Mouse (Mus musculus) lung, embryonic 14.5 days (tissue): Measurements from ENCODE around the gene Brd2. TPM values are rescaled to one million over a fixed set of nuclear protein-coding genes. Genes with fewer than 3 reads are reported as not detected.

ENCODE experiments used
- ATAC-seq: fragments of 200-750 bp; cut with Nextera tagmentation; 2 replicates; pipeline ENCODE4 v1.8.0; 2017; ENCODE audit warnings: mild to moderate bottlenecking, moderate TSS enrichment, moderate library complexity; ENCODE audit not compliant: insufficient read depth
- DNase-seq: peaks from one replicate; pipeline ENCODE4 v3.0.0-alpha.2; 2015
- H3K27ac ChIP-seq: fragments of 300-500 bp; sonication (generic); 2 replicates; pipeline ENCODE4 v1.5.1; 2014; ENCODE audit warnings: low read depth, mild to moderate bottlenecking, moderate library complexity
- H3K27me3 ChIP-seq: fragments of 300-500 bp; sonication (generic); 2 replicates; pipeline ENCODE4 v1.6.1; 2014; ENCODE audit warnings: low read length, control low read depth; ENCODE audit not compliant: insufficient read depth
- H3K36me3 ChIP-seq: fragments of 300-500 bp; sonication (generic); 2 replicates; pipeline ENCODE4 v1.6.1; 2014; ENCODE audit warnings: control low read depth; ENCODE audit not compliant: insufficient read depth
- H3K4me1 ChIP-seq: fragments of 300-500 bp; sonication (generic); 2 replicates; pipeline ENCODE4 v1.6.1; 2014; ENCODE audit warnings: antibody characterized with exemption, control low read depth; ENCODE audit not compliant: insufficient read depth
- H3K4me2 ChIP-seq: fragments of 300-500 bp; sonication (generic); 2 replicates; pipeline ENCODE4 v1.6.1; 2014; ENCODE audit warnings: mild to moderate bottlenecking
- H3K4me3 ChIP-seq: fragments of 300-500 bp; sonication (generic); 2 replicates; pipeline ENCODE4 v1.5.1; 2014; ENCODE audit warnings: low read depth, low read length
- H3K9ac ChIP-seq: fragments of 300-500 bp; sonication (generic); 2 replicates; pipeline ENCODE4 v1.6.1; 2014
- H3K9me3 ChIP-seq: fragments of 300-500 bp; sonication (generic); 2 replicates; pipeline ENCODE4 v1.6.1; 2016; ENCODE audit warnings: low read depth, low read length, control low read depth
- CTCF ChIP-seq: IDR thresholded peaks from 2 replicates; pipeline ENCODE4 v1.5.1; 2016; ENCODE audit warnings: antibody characterized with exemption, low read depth
- WGBS: fragments of 180-500 bp; shearing (Covaris S2); extraction: QIAGEN DNeasy Blood & Tissue Kit; methylation state at CpG from one replicate; pipeline ENCODE4 v1.1.7; 2014; 5-methylcytosine and 5-hydroxymethylcytosine counted together
- polyA plus RNA-seq: library from polyadenylated mRNA; unstranded; fragments of >200 nt; fragmentation: Nextera tagmentation; extraction: Ambion mirVana; gene quantifications from 2 replicates; pipeline ENCODE4 v1.2.1, GENCODE M21; 2014

The Brd2 gene
- polyA plus RNA-seq = 153 TPM in 2 replicates

DNA sequence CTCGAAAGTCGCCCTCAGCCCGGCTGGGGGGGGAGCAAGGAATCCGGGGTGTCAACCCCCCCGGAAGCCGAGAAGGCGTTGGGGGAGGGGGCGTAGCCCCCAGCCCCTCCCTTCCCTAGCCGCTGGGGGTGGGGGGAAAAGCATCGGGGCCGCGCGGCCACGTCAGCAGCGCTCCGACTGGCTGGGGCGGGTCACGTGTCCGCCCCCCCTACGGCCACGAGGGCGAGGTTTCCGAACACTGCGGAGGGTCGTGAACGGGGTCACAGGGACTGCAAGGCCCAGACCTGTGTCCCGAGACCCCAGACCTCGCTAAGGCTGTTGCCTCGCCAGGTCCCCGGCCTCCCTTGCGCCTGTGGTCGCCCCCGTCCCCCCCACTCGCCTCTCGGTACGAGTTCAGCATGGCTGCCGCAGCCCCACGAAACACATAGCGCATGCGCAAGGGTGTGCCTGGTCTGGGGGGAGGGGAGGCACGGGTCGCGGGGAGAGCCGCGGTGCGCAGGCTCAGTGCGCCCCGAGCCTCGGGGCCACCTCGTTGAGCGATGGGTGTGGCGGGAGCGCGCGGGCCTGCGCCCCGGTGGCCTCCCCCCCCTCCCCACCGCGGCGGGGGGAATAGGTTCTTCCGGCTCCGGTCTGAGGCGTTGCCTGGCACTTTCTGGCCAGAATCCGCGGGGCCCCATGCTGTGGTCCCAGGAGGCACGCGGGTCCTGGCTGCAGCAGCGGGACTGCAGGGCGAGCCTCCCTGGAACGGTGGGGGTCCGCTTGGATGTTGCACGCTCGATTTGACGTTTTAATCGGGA is at the start of gene Brd2:
Brd2 (minus strand) TSS at position 447 of the 797 bp plus-strand sequence.
- Histone ChIP-seq H3K9me3 (no peaks in the 10 kb centered on the region), H3K9ac (peak within 1 kb of the TSS; percentile 92), H3K36me3 (peaks cover 34% of the 10 kb centered on the region), H3K27me3 (no peaks in the 10 kb centered on the region), H3K4me1 (no peaks in the 10 kb centered on the region), H3K4me2 (peak within 1 kb of the TSS; percentile 99), H3K27ac (peak within 1 kb of the TSS; percentile 100), H3K4me3 (peak within 1 kb of the TSS; percentile 100)
- peak; percentile 22 for ATAC-seq
- WGBS = 0% methylated on average over 63 of the region's 75 CpGs
- DNase-seq = peak; percentile 98
- TF ChIP-seq CTCF = peak; percentile 16; the same call in 1 of the 2 replicates

DNA sequence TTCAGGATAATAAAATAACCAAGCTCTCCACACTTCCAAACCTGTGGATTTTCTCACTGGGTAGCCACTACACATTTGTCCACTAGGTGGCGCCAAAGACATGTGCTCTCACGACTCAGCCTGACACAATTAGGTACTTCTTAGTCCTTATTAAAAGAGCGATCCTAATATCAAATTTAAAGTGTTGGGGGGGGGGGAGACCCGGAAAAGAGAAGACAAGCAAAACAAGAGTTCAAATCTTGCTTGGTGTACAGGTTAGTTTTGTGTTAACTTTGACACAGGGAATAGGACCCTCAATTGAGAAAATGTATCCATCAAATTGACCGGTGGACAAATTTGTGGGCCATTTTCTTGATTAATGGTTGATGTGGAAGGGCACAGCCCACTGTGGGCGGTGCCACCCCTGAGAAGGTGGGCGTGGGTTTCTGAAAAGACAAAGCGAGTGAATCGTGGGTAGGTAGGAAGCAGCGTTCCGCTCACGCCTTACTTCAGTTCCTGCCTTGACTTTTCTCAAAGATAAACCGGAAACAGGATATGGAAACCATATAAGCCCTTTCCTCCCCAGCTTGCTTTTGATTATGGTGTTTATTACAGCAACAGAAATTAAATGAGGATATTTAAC is 48.6 kb upstream of the Brd2 start:
- Histone ChIP-seq H3K9ac (no peak overlapping the region), H3K36me3 (no peaks in the 10 kb centered on the region), H3K4me1 (no peaks in the 10 kb centered on the region), H3K27me3 (no peaks in the 10 kb centered on the region; the same call in 1 of the 2 replicates), H3K27ac (no peak overlapping the region), H3K9me3 (peaks cover 5% of the 10 kb centered on the region; the same call in 1 of the 2 replicates), H3K4me3 (no peak overlapping the region), H3K4me2 (no peak overlapping the region)
- DNase-seq (peak; percentile 92), ATAC-seq (no peak)
- WGBS = 40% methylated on average over 13 of the region's 13 CpGs
- TF ChIP-seq CTCF = peak; percentile 95

DNA sequence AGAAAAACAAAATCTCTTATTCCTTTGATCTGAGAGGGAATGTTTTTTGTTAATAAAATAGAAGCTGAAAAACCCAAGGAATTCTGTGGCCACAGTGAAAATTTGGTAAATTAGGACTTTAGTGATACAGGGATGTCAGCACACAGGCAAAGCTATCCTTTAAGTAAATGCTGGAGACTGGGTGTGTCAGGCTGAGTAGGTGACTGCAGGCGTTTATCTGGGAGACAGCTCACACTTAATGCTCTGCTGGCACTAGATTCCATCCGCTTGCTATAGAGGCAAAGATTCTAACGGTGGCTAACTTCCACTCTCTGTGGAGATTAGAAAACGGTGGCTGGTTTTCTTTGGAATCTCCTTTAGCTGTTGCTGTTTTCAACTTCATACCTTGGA is 48.0 kb upstream of the Brd2 start:
- H3K4me1 ChIP-seq = no peaks in the 10 kb centered on the region

DNA sequence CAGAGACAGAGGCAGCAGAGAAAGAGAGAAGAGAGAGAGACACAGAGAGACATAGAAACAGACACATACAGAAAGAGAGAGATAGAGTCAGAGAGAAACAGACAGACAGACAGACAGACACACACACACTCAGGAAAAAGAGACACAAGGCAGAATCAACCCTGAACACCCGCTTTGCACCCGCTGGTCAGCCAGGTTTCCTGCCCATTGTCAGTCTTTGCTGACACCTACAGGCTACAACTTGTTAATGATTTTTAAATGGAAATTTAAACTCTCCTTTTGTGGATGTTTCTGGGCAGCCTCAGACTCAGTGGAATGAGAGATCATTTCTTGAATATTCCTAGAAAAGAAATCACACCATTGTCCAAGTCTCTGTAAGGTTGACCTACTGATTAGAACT is 46.8 kb upstream of the Brd2 start:
- Histone ChIP-seq H3K9me3 (peaks cover 5% of the 10 kb centered on the region; the same call in 1 of the 2 replicates), H3K36me3 (no peaks in the 10 kb centered on the region), H3K4me3 (no peak overlapping the region), H3K4me2 (no peak overlapping the region), H3K27ac (no peak overlapping the region), H3K27me3 (no peaks in the 10 kb centered on the region), H3K4me1 (no peaks in the 10 kb centered on the region), H3K9ac (no peak overlapping the region)
- WGBS = 2% methylated on average over 2 of the region's 2 CpGs
- TF ChIP-seq CTCF = peak; percentile 69
- DNase-seq (peak; percentile 77), ATAC-seq (no peak)

More for the DNA sequence above, 48.0 kb upstream of the Brd2 start:
- Histone ChIP-seq H3K4me2 (no peak overlapping the region), H3K36me3 (no peaks in the 10 kb centered on the region), H3K27ac (no peak overlapping the region), H3K9ac (no peak overlapping the region), H3K9me3 (peaks cover 5% of the 10 kb centered on the region; the same call in 1 of the 2 replicates), H3K27me3 (no peaks in the 10 kb centered on the region; the same call in 1 of the 2 replicates), H3K4me3 (no peak overlapping the region)
- DNase-seq = no peak
- 20% methylated on average over 4 of the region's 4 CpGs for WGBS
- no peak for ATAC-seq
- no peak for TF ChIP-seq CTCF

DNA sequence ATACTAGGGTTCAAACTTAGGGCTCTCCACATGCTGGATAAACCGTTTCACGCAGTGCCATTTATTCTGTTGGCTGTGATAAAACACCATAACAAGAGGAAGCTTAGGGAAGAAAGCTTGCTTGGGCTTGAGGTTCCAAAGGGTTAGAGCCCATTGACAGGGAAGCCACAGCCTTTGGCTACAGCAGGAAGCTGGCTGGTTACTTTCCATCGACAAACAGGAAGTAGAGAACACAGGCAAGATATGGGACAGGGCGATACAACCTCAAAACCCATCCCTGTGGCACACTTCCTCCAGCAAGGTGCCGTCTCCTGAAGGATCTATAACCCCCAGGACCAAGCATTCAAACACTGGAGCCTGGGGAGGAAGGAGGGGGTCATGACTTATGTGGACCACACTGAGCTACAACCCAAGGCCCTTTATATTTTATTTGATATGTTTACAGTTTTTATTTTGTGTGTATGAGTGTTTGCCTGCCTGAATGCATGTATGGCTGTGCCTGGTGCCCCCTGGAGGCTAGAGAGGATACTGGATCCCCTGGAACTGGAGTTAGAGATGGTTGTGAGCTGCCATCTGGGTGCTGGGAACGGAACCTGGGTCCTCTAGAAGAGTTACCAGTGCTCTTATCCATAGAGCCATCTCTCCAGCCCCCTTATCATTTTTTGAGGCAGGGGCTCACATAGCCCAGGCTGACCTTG is 42.7 kb upstream of the Brd2 start:
- Histone ChIP-seq H3K27me3 (no peaks in the 10 kb centered on the region), H3K27ac (no peak overlapping the region), H3K4me2 (no peak overlapping the region), H3K9ac (no peak overlapping the region), H3K9me3 (no peaks in the 10 kb centered on the region), H3K4me1 (no peaks in the 10 kb centered on the region), H3K36me3 (no peaks in the 10 kb centered on the region), H3K4me3 (no peak overlapping the region)
- ATAC-seq (no peak), DNase-seq (no peak)
- 66% methylated on average over 6 of the region's 6 CpGs for WGBS
- TF ChIP-seq CTCF = peak; percentile 31

DNA sequence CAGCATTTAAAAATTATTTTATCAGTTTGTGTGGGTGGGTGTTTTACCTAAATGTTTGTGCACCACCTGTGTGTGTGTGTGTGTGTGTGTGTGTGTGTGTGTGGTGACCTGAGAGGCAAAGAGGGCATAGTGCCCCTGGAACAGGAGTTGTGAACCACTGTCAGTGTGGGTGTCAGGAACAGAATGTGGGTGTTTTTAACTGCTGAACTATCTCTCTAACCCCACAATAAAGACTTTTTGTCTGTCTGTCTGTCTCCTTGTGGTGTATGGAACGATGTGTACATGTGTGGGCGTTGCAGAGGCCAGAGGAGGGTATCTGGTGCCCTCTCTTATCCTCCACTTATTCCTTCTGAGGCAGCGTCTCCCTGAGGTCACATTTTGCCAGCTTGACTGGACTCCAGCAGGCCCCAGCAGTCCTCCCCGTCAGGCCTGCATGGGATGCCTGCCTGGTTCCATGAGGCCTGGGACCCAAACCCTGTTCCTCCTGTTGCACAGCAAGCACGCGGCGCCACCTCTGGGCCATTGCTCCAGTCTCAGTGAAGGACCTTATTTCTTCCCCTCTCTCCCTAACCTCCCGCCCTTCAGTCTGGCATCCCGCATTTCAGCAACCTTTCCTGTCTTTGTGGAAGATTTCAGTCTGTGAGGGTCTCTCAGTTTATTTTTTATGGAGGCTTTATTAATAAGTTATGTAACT is 41.9 kb upstream of the Brd2 start:
- H3K27ac ChIP-seq = no peak overlapping the region
- no peaks in the 10 kb centered on the region for H3K36me3 ChIP-seq
- no peaks in the 10 kb centered on the region for H3K27me3 ChIP-seq
- 29% methylated on average over 9 of the region's 9 CpGs for whole genome bisulfite sequencing
- H3K4me2 ChIP-seq = no peak overlapping the region
- DNase-seq (peak; percentile 35), ATAC-seq (no peak)
- H3K9me3 ChIP-seq = no peaks in the 10 kb centered on the region
- no peak overlapping the region for H3K4me3 ChIP-seq
- H3K4me1 ChIP-seq = no peaks in the 10 kb centered on the region
- TF ChIP-seq CTCF = peak; percentile 48
- no peak overlapping the region for H3K9ac ChIP-seq
